Comparison of ENCODE assay signal across 8 mouse cellular contexts in genomic region chr11:61417945-61418551, GRCm38 (mm10). TPM values are rescaled to one million over a fixed set of nuclear protein-coding genes. Genes with fewer than 3 reads are reported as not detected.
DNase-seq lines count a peak whose midpoint lies in the region; ATAC-seq and TF ChIP-seq lines count a peak whose summit lies in the region.

No protein-coding gene starts in this region.

- TF ChIP-seq CTCF in CH12.LX (conservative IDR thresholded peaks at IDR 0.05 in 1 of 2, IDR thresholded peaks at IDR 0.05 in 1 of 2; ENCODE audit: low read depth in 2 of 2, low read length in 2 of 2) = peak; percentile 98
- peak; percentile 92 for TF ChIP-seq CTCF in brain, embryonic 14.5 days (IDR thresholded peaks at IDR 0.05; ENCODE audit: borderline replicate concordance, extremely low read depth, insufficient read depth, insufficient read length)
- TF ChIP-seq CTCF in layer of hippocampus, adult 2 months (conservative IDR thresholded peaks at IDR 0.05) = peak; percentile 100

- H3K4me2 ChIP-seq in CH12.LX (ENCODE audit: insufficient read depth, low read depth, poor library complexity, severe bottlenecking) = no peak overlapping the region
- no peak overlapping the region for H3K4me2 ChIP-seq in forebrain, embryonic 11.5 days (ENCODE audit: low read depth, low read length, severe bottlenecking)
- no peak overlapping the region for H3K4me2 ChIP-seq in lung, embryonic 16.5 days (ENCODE audit: low read depth, low read length)

- 27% methylated on average over 6 of the region's 6 CpGs for WGBS in forebrain, embryonic 11.5 days
- 22% methylated on average over 6 of the region's 6 CpGs for WGBS in lung, embryonic 16.5 days

- no peaks in the 10 kb centered on the region for H3K36me3 ChIP-seq in CH12.LX (replicated peaks in 1 of 2; ENCODE audit: control insufficient read depth in 1 of 2, insufficient read depth in 1 of 2, low read length in 1 of 2)
- no peaks in the 10 kb centered on the region for H3K36me3 ChIP-seq in forebrain, embryonic 11.5 days (ENCODE audit: control insufficient read depth, insufficient read depth, low read length)
- no peaks in the 10 kb centered on the region for H3K36me3 ChIP-seq in lung, embryonic 16.5 days (ENCODE audit: control insufficient read depth, insufficient read depth, low read length)

- TF ChIP-seq RAD21 in CH12.LX (IDR thresholded peaks at IDR 0.05; ENCODE audit: low read depth, low read length) = peak; percentile 94

- no peak overlapping the region for H3K27ac ChIP-seq in CH12.LX (ENCODE audit: insufficient read depth, low read depth)
- no peak overlapping the region for H3K27ac ChIP-seq in forebrain, embryonic 11.5 days (ENCODE audit: low read depth, low read length)
- H3K27ac ChIP-seq in layer of hippocampus, adult 2 months = no peak overlapping the region
- peak overlapping the region; percentile 27; the same call in 1 of the 2 replicates for H3K27ac ChIP-seq in lung, embryonic 16.5 days (ENCODE audit: low read length)

- DNase-seq in CH12.LX (ENCODE audit: extremely low read depth) = peak; percentile 86
- peak; percentile 91 for DNase-seq in brain, embryonic 14.5 days (ENCODE audit: low read depth)
- peak; percentile 90 for DNase-seq in forebrain, embryonic 11.5 days (ENCODE audit: low spot score)
- peak; percentile 89 for DNase-seq in heart, postnatal 4 days
- peak; percentile 79 to 87 for DNase-seq in layer of hippocampus, adult 2 months (ENCODE audit: low spot score in 2 of 2)
- peak; percentile 88 for DNase-seq in ovary, postnatal 14 days (ENCODE audit: low spot score)
- DNase-seq in thymus, postnatal 10 days (ENCODE audit: low spot score in 2 of 2) = peak; percentile 36 to 76

- no peak for TF ChIP-seq POLR2A in CH12.LX (IDR thresholded peaks at IDR 0.05; ENCODE audit: low read depth, low read length)
- TF ChIP-seq POLR2A in brain, embryonic 14.5 days (IDR thresholded peaks at IDR 0.05; ENCODE audit: borderline replicate concordance, extremely low read depth, insufficient read depth, insufficient read length, poor library complexity, severe bottlenecking) = no peak

- in situ Hi-C loops in CH12.LX (cut with MboI; ENCODE audit: low pct_ligation_motif_present, low pct_unique_long_range_greater_than_20kb, low sequenced_read_pairs) = loop anchor here (5.0 kb wide), 2 partner anchors 89 to 199 kb away; partner anchors contain the start of gene B9d1

- H3K4me1 ChIP-seq in CH12.LX (ENCODE audit: control insufficient read depth in 1 of 2, insufficient read depth in 2 of 2) = no peaks in the 10 kb centered on the region
- H3K4me1 ChIP-seq in forebrain, embryonic 11.5 days (replicated peaks; ENCODE audit: control insufficient read depth, insufficient read depth, low read length) = no peaks in the 10 kb centered on the region
- no peaks in the 10 kb centered on the region for H3K4me1 ChIP-seq in lung, embryonic 16.5 days (replicated peaks; ENCODE audit: control insufficient read depth, insufficient read depth, low read length)

- peak; percentile 46; the same call in 1 of the 2 replicates for ATAC-seq in forebrain, embryonic 11.5 days (replicated peaks; ENCODE audit: low FRiP score)
- peak; percentile 98 for ATAC-seq in lung, embryonic 16.5 days (ENCODE audit: low read depth)

- peaks cover 14% of the 10 kb centered on the region for H3K9me3 ChIP-seq in CH12.LX (replicated peaks; ENCODE audit: low read length)
- no peaks in the 10 kb centered on the region for H3K9me3 ChIP-seq in forebrain, embryonic 11.5 days (ENCODE audit: control insufficient read depth, low read length)
- peaks cover 2% of the 10 kb centered on the region; the same call in 1 of the 2 replicates for H3K9me3 ChIP-seq in lung, embryonic 16.5 days (ENCODE audit: control insufficient read depth, low read length)

- H3K27me3 ChIP-seq in CH12.LX (replicated peaks) = peaks cover 16% of the 10 kb centered on the region
- H3K27me3 ChIP-seq in forebrain, embryonic 11.5 days (ENCODE audit: control insufficient read depth, insufficient read depth, low read length) = no peaks in the 10 kb centered on the region
- no peaks in the 10 kb centered on the region for H3K27me3 ChIP-seq in lung, embryonic 16.5 days (ENCODE audit: control insufficient read depth, insufficient read depth, low read depth, low read length)

- H3K9ac ChIP-seq in CH12.LX (ENCODE audit: insufficient read depth, low read depth) = no peak overlapping the region
- no peak overlapping the region for H3K9ac ChIP-seq in forebrain, embryonic 11.5 days (ENCODE audit: low read length)
- no peak overlapping the region for H3K9ac ChIP-seq in lung, embryonic 16.5 days (ENCODE audit: low read length)

- H3K4me3 ChIP-seq in CH12.LX (replicated peaks in 1 of 3; ENCODE audit: low read depth in 2 of 3, low read length in 2 of 3, poor library complexity in 1 of 3) = no peak overlapping the region
- H3K4me3 ChIP-seq in forebrain, embryonic 11.5 days (ENCODE audit: low read depth, low read length) = no peak overlapping the region
- H3K4me3 ChIP-seq in layer of hippocampus, adult 2 months = no peak overlapping the region
- no peak overlapping the region for H3K4me3 ChIP-seq in lung, embryonic 16.5 days (ENCODE audit: low read length)

- dilution Hi-C loops in CH12.LX (cut with MboI; ENCODE audit: extremely low pct_ligation_motif_present, extremely low pct_unique_long_range_greater_than_20kb, low sequenced_read_pairs) = no loop called here

- no peaks in the 10 kb centered on the region for H3K79me2 ChIP-seq in CH12.LX (replicated peaks; ENCODE audit: control insufficient read depth, extremely low read depth, insufficient read depth, poor library complexity, severe bottlenecking)

- TF ChIP-seq EP300 in CH12.LX (IDR thresholded peaks at IDR 0.05; ENCODE audit: low read length) = no peak

TF ChIP-seq in CH12.LX, 34 proteins besides CTCF, POLR2A, EP300 and RAD21:
- TF ChIP-seq BHLHE40 (IDR thresholded peaks at IDR 0.05; ENCODE audit: low read depth, low read length) (peak; percentile 54; the same call in 1 of the 2 replicates), TCF12 (IDR thresholded peaks at IDR 0.05; ENCODE audit: low read depth, low read length) (peak; percentile 58; the same call in 1 of the 2 replicates), JUND (conservative IDR thresholded peaks at IDR 0.05; ENCODE audit: low read depth, low read length) (no peak), SMC3 (IDR thresholded peaks at IDR 0.05; ENCODE audit: low read depth, low read length) (peak; percentile 98), USF1 (IDR thresholded peaks at IDR 0.05; ENCODE audit: low read depth, low read length) (peak; percentile 35), MYC (IDR thresholded peaks at IDR 0.05; ENCODE audit: low read depth, low read length) (0 out of 2 replicates have a peak, but pooled peaks have one; percentile 56), ZC3H11A (IDR thresholded peaks at IDR 0.05; ENCODE audit: low read depth, low read length) (peak; percentile 90), NRF1 (IDR thresholded peaks at IDR 0.05; ENCODE audit: low read depth, low read length) (peak; percentile 49), PAX5 (IDR thresholded peaks at IDR 0.05; ENCODE audit: low read length) (no peak), MAX (IDR thresholded peaks at IDR 0.05; ENCODE audit: low read length) (peak; percentile 49; the same call in 1 of the 2 replicates)
TF ChIP-seq in CH12.LX: peak in this region for 8.

RNA-seq across cellular contexts. Expression of gene Rnf112, which starts 35.9 kb away (rescaled TPM):
- total RNA-seq in CH12.LX (2012; rRNA removed) = not detected in 2 replicates
- total RNA-seq in CH12.LX (2014; rRNA removed) = not detected in 2 replicates
- polyA plus RNA-seq in CH12.LX (2012; ENCODE audit: insufficient read length, low read depth) = not detected in 2 replicates
- 62.5 and 88.6 TPM in 2 replicates for polyA plus RNA-seq in brain, embryonic 14.5 days (2012; rRNA removed)
- polyA plus RNA-seq in forebrain, embryonic 11.5 days (2014; fragmentation: Nextera tagmentation; extraction: Ambion mirVana) = 1.3 TPM in 2 replicates
- total RNA-seq in heart, postnatal 4 days (2021) = under 1 TPM; 0.14 to 0.16 TPM
- total RNA-seq in layer of hippocampus, adult 2 months (2021) = 100 to 1,000 TPM; 543 to 554 TPM
- polyA plus RNA-seq in lung, embryonic 16.5 days (2015; fragmentation: Nextera tagmentation; extraction: Ambion mirVana) = 0.78 and 1.2 TPM in 2 replicates

RNA-seq across cellular contexts. Expression of gene Slc47a1, which starts 39.9 kb away (rescaled TPM):
- total RNA-seq in CH12.LX (2012; rRNA removed) = 31.4 and 46.4 TPM in 2 replicates
- total RNA-seq in CH12.LX (2014; rRNA removed) = 24.3 and 26.2 TPM in 2 replicates
- 29.3 and 30.3 TPM in 2 replicates for polyA plus RNA-seq in CH12.LX (2012; ENCODE audit: insufficient read length, low read depth)
- polyA plus RNA-seq in brain, embryonic 14.5 days (2012; rRNA removed) = 0.10 and 0.18 TPM in 2 replicates
- 0.09 and 0.11 TPM in 2 replicates for polyA plus RNA-seq in forebrain, embryonic 11.5 days (2014; fragmentation: Nextera tagmentation; extraction: Ambion mirVana)
- total RNA-seq in heart, postnatal 4 days (2021) = 10 to 100 TPM; 30.7 to 36.2 TPM
- 1 to 10 TPM; 1.7 to 2.3 TPM for total RNA-seq in layer of hippocampus, adult 2 months (2021)
- 3.6 and 4.5 TPM in 2 replicates for polyA plus RNA-seq in lung, embryonic 16.5 days (2015; fragmentation: Nextera tagmentation; extraction: Ambion mirVana)

Comparison
In these comparisons a context has a peak if more than half of its experiments do, and no peak if none do; other contexts are left out.
1. RNA of gene Rnf112, which starts 35.9 kb away (polyA plus RNA-seq): 62.5 to 88.6 TPM in brain, embryonic 14.5 days; 1.3 TPM in forebrain, embryonic 11.5 days, 0.78 to 1.2 TPM in lung, embryonic 16.5 days and not detected in CH12.LX; every median in the first group is over 10 times any median in the second.
2. Peak in every context shown above with its lines, with median percentiles within 50 percentile points of each other: DNase-seq and CTCF ChIP-seq.